Mouse (Mus musculus) embryonic fibroblast, embryonic 13.5 days (primary cell): ENCODE data around the gene Rere.

Experiments used
- CTCF ChIP-seq: IDR thresholded peaks from 2 replicates; pipeline ENCODE4 v1.5.1; 2011; ENCODE audit warnings: mild to moderate bottlenecking, control low read depth, low read length, moderate library complexity, borderline replicate concordance; ENCODE audit not compliant: insufficient read depth
- POLR2A ChIP-seq: IDR thresholded peaks from 2 replicates; pipeline ENCODE4 v1.6.1; 2011; ENCODE audit warnings: low read depth, mild to moderate bottlenecking, control low read depth, low read length, moderate library complexity

GRCm38 (mm10) chr4:150624933-150625332, 343.5 kb downstream of the Rere start:
- no peak for TF ChIP-seq CTCF
- no peak for TF ChIP-seq POLR2A
